Mouse (Mus musculus) brain, embryonic 14.5 days (tissue): ENCODE measurements around the gene Rab4b. TPM values are rescaled to one million over a fixed set of nuclear protein-coding genes. Genes with fewer than 3 reads are reported as not detected.

Experiments used
- DNase-seq: peaks from one replicate; pipeline ENCODE4 v3.0.0-alpha.2; 2011; ENCODE audit warnings: low read depth
- CTCF ChIP-seq: fragments of 200-500 bp; IDR thresholded peaks from 2 replicates; pipeline ENCODE4 v1.5.1; 2012; ENCODE audit warnings: inconsistent platforms, mild to moderate bottlenecking, moderate library complexity, borderline replicate concordance; ENCODE audit not compliant: insufficient read depth, insufficient read length; ENCODE audit errors: extremely low read depth
- POLR2A ChIP-seq: fragments of 200-500 bp; IDR thresholded peaks from 2 replicates; pipeline ENCODE4 v1.6.1; 2012; ENCODE audit warnings: mild to moderate bottlenecking, inconsistent platforms, borderline replicate concordance; ENCODE audit not compliant: poor library complexity, insufficient read depth, insufficient read length, severe bottlenecking; ENCODE audit errors: extremely low read depth
- polyA plus RNA-seq: library from polyadenylated mRNA; depleted of rRNA; stranded (reverse); fragments of >200 nt; gene quantifications from 2 replicates; pipeline ENCODE4 v1.2.3, GENCODE M21; 2012; rRNA removed

The Rab4b gene
- 81.4 and 86.7 TPM in 2 replicates for polyA plus RNA-seq

DNA sequence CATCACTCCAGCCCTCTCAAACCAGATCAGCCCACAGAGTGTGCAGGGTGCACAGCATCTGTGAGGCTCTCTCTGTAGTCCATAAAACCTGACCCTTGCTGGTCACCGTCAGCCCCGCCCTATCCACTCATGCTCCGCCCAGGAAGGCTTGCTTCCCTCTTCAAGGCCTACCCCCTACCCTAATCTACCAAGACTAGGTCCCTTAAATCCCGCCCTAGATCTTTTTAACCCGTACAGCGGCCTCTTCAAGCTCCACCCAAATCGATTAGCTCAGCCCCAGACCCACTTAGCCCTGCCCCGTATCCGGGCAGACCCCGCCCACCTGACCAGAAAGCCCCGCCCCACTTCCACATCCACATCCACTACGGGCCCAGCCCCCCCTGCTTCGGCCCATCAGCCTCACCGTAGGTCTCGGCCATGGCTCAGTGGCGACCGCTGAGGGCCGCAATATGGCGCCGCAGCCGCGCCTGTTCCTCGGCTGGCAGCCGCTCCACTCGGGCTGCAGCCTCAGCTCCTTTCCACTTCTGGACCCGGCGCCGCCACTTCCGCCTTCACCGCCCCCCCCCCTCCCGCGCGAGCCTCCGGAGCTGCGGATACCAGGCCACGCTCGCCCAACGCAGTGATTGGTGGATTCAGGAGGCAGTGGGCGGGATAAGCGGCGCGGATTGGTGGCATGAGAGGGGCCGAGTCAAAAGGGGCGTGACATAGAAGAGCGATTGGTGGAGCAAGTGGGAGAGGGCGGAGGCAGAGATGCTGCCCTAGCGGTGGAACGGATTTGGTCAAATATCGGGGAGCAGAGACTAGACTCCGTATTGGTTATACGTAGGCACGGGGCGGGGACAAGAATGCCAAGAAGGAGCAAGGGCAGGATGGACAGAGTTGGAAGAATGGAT is at the start of gene Rab4b:
Rab4b (minus strand) TSS at position 573 of the 893 bp plus-strand sequence.
- DNase-seq: peak; percentile 100
- peak; percentile 69; the same call in 1 of the 2 replicates for TF ChIP-seq CTCF
- peak; percentile 60 for TF ChIP-seq POLR2A

- TF ChIP-seq POLR2A: peak; percentile 37; the same call in 1 of the 2 replicates
- TF ChIP-seq CTCF: no peak
- peak; percentile 97 for DNase-seq
Observed at GRCm38 (mm10) chr7:27228281-27228821, 49.7 kb upstream of the Rab4b start, which contains the start of gene Itpkc. TSS of gene Itpkc (minus strand) at chr7:27228661.

DNA sequence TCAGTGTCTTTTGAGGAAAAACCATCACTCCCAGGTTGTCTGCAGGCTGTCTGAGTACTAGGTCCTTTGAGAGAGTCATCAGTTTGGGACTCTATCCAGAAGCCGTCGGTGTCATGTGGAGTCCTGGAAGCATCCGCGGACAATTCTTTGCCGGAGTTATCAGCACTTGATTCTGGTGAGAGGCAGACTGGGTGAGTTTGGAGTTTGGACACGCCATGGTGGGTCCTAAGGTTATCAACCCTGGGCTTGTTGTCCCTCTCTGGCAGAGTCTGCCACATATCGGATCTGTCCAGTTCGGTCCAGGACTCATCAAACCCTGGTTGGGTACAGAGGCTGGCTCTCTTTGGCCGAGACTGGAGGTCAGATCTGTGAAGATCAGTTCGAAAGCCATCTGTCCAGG is 49.0 kb upstream of the Rab4b start:
- TF ChIP-seq POLR2A (no peak), CTCF (no peak)
- DNase-seq: peak; percentile 19

DNA sequence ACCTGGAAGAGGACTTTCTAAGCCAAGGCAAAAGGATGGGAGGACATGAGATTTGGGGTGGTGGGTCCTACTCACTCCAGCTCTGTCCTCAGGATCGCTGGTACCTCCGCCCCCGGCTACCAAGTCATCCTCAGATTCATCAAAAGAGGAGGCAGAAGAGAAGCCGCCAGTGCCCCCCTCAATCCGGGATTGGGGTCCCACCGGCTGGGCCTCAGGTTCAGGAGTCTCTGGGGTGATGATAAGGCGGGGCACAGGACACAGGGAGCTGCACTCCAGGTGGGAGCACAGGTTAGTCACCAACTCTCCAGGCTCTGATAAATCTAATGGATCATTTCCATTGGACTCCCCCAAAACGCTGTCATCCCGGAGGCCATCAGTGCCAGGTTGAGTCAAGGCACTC is 48.6 kb upstream of the Rab4b start:
- TF ChIP-seq CTCF (no peak), POLR2A (no peak)
- no peak for DNase-seq

GRCm38 (mm10) chr7:27224877-27225575 is 46.3 kb upstream of the Rab4b start:
- no peak for TF ChIP-seq POLR2A
- TF ChIP-seq CTCF: no peak
- DNase-seq: no peak

DNA sequence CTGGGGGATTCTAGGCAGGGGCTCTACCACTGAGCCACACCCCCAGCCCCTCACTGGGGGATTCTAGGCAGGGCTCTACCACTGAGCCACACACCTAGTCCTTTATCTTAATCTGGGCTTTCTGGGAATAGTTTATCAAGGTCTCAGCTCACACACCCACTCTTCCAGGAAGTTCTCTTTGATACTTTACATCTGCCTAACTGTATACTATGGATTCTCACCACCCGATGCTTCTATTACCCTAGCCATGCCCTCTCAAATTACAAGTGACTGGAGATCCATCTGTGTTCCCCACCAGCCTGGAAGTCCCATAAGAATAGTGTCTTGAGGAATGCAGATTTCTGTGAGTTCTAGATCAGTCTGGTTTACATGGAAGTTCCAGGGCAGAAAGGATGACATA is 43.8 kb upstream of the Rab4b start:
- DNase-seq: no peak
- TF ChIP-seq POLR2A (no peak), CTCF (no peak)

DNA sequence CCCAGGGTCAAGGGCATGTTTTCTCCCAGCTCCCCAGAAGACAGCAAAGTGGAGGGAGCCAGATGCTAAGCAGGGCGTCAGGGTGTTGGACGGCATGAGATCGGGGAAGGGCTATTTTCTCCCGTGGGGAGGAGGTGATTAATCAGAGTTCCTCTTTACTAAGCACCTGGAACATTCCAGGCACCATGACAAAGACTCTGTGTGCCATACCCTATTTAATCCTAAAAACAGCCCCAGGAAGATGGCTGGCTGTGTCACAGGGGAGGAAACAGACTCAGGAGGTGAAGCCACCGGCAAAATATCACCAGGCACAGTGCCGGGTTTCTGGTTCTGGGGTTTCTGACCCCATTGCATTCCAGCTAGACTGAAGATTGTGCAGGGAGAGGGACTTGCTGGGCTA is 43.2 kb upstream of the Rab4b start:
- TF ChIP-seq POLR2A (no peak), CTCF (no peak)

GRCm38 (mm10) chr7:27219937-27220336 is 41.2 kb upstream of the Rab4b start:
- TF ChIP-seq POLR2A: no peak
- no peak for TF ChIP-seq CTCF
- DNase-seq: no peak

More for the DNA sequence above, 43.2 kb upstream of the Rab4b start:
- no peak for DNase-seq

- DNase-seq: no peak
- TF ChIP-seq CTCF (no peak), POLR2A (no peak)
Observed at GRCm38 (mm10) chr7:27218586-27218985, 39.9 kb upstream of the Rab4b start.

GRCm38 (mm10) chr7:27212626-27213025 is 33.9 kb upstream of the Rab4b start:
- DNase-seq: no peak
- TF ChIP-seq POLR2A: no peak
- no peak for TF ChIP-seq CTCF
